Mouse (Mus musculus): ENCODE measurements around the gene Evx2. TPM values are rescaled to one million over a fixed set of nuclear protein-coding genes. Genes with fewer than 3 reads are reported as not detected.

Evx2 gene
- total RNA-seq (2023), result not detected in 4 replicates

DNA sequence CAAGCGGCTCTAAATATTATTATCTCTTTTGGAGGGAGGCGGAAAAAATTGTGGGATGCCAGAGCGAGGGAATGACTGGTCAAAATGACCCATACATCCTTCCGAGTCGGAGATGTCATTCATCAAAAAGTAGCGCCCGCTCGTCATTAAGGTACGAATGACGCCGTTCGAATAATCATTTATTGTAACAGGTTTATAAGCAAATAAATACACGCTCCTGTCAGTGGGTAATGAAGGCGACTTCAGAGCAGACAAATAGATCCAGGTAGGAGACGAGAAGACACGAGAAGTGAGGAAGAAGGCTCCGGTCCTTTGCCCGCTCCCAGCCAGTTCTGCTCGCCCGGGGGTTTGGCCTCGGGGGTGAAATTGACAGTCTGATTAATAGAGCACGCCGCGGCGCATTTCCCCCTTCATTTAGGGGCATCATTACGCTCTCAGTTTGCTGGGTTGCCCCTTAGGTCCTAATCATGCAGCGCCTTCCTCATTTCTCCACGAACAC, at the start of gene Evx2:
Evx2 (minus strand) TSS at position 51 of the 499 bp plus-strand sequence.

GRCm38 (mm10) chr2:74704393-74704998, 45.1 kb upstream of the Evx2 start, which contains the start of gene Hoxd8:
Gene Hoxd8, plus strand, starts transcription at chr2:74704615.

DNA sequence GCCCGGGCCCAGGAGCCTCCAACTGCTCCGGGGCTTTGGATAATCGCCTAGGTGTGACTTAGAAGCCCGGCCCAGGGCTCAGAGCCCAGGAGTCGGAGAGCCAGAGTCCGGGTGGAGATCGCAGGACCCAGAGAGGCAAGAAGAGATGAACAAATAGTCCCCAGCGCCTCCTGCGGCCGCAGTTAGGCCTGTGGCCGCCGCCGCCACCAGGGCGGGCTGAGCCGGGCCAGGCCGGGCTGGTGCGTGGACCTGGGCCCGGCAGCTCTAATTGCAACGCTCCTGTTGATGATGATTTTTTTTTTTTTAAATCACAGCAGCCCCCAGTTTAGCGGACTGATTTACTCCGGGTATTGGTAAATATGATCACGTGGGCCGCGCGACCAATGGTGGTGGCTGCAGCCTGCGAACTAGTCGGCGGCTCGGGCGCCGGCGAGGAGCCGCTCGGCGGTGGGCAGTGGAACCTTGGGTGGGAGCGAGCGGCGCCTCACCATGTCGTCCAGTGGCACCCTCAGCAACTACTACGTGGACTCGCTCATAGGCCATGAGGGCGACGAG, 38.3 kb upstream of the Evx2 start, which contains the start of gene Hoxd9:
Hoxd9 (plus strand) TSS at position 161 of the 555 bp plus-strand sequence.

DNA sequence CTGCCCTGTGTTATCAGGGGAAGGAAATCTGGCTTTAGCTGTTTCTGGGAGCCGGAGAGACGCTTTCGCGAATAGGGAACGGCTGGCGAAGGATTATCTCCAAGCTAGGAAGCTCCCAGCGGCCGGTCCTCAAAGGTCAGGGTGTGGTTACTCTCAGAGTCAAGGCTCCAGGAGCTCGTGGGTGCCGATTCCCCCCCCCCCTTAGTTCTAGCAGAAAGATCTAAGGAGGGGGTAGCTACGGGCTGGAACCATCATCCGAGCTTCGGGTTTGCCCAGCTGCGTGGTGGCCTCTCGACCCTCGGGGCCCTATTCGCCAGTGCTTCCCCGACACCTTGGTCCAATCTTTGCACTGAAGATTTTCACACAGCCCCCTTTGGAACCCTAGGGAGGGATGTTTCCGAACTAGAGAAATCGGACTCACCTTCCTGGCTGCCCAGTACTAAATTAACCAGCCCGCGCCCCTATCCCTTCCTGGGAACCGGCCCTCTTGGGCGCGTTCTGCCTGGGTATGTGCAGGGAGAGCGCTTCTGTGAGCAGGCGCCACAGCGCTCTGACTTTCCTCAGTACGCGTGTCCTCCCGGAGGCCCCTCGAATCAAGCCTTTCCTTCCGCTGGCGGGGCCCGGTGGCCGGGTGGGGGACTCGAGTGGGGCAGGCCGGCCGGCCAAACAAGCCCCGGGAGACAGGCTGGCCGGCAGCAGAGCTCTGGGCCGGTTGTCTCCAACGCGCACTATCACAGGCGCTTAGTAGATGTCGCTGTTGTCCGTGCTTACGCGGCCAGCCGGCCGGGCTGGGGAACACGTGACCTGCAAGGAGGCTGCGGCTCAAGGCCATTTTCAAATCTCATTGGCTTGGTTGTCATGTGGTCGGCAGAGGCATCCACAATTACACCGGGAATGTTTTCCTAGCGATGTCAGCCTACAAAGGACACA, 31.9 kb upstream of the Evx2 start, which contains the start of gene Hoxd10:
Hoxd10 (plus strand) TSS at position 903 of the 930 bp plus-strand sequence.

DNA sequence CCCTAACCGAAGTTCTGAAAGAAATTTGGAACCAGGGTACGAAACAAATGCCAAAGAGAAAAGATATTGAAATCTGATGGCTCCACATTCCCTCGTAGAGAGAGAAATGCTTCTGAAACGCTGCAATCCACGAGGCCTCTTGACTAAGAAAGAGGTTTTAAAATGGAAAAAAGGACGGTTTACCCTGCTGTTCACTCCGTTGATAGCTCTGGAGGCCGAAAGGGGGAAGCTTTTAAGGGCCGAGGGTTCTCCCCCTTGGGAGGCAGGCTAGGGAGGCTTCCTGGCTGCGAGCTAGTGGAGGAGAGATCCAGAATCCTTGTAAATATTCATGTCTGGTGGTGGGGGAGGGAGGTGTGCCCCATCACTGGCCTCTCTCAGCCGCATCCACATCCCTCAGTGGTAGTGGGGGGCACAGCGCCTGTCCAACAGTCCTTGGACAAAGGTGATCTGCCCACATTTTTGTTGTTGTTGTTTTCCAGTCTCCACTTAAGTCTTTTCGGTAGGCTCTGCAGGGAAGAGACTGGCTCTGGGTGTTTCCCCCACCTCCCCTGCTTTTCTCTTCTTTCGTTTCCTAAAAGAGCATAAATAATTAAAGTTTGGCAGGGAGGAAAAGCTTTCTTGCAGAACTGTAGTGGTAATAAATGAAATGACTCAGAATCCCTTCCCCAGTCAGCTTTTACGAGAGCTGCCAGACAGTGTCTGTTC, 19.7 kb upstream of the Evx2 start, which contains the start of gene Hoxd11:
Hoxd11 (plus strand) TSS at position 667 of the 705 bp plus-strand sequence.

GRCm38 (mm10) chr2:74674881-74675665, 15.7 kb upstream of the Evx2 start, which contains the start of gene Hoxd12:
Gene Hoxd12, plus strand, starts transcription at chr2:74675013.

DNA sequence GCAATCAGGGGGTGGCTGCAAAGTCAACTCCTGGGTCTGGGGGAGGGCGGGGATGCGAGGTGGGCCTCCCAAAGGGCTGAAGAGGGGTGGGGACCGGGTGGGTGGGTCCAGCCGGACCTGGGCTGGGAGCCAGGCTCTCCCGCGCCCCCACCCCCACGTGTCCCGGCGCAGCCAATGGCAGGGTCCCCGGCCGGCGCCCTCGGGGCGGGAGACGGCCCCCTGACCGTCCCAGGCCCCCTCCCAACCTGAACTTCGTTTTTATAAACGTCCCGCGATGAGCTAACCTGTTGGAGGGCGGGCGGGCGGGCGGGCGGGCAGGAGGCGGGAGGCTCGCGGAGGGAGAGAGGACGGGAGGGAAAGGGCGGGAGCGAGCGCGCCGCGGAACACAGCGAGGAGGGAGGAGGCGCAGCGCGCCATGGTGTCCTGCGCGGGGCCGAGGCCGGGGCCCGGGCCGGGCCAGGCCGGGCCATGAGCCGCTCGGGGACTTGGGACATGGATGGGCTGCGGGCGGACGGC, 8.5 kb upstream of the Evx2 start, which contains the start of gene Hoxd13:
Hoxd13 (plus strand) TSS at position 469 of the 516 bp plus-strand sequence.

Other genes starting within 250 kb of the Evx2 start
- gene Lnpk, start 80.1 kb downstream of the Evx2 start, total RNA-seq (2023), result 29.2 to 37.0 TPM (median 30.4 TPM) in 4 replicates
- not detected in 4 replicates for gene Hoxd13, start 8.8 kb upstream of the Evx2 start, total RNA-seq (2023)
- gene Hoxd12, start 15.5 kb upstream of the Evx2 start, total RNA-seq (2023), result not detected in 4 replicates
- not detected in 4 replicates for gene Hoxd11, start 20.0 kb upstream of the Evx2 start, total RNA-seq (2023)
- gene Hoxd10, start 32.4 kb upstream of the Evx2 start, total RNA-seq (2023), result not detected in 4 replicates
- gene Hoxd9, start 38.2 kb upstream of the Evx2 start, total RNA-seq (2023), result not detected in 4 replicates
- not detected in 4 replicates for gene Hoxd8, start 45.1 kb upstream of the Evx2 start, total RNA-seq (2023)
- not detected in 4 replicates for gene Hoxd3, start 52.4 kb upstream of the Evx2 start, total RNA-seq (2023)
- gene Hoxd4, start 52.4 kb upstream of the Evx2 start, total RNA-seq (2023), result not detected in 4 replicates
- not detected in 4 replicates for gene Gm28230, start 67.2 kb upstream of the Evx2 start, total RNA-seq (2023)
- not detected in 4 replicates for gene Hoxd1, start 103.4 kb upstream of the Evx2 start, total RNA-seq (2023)
- gene Mtx2, start 166.2 kb upstream of the Evx2 start, total RNA-seq (2023), result 18.7 to 26.4 TPM (median 21.4 TPM) in 4 replicates

Data from B cell, adult 62 days (primary cell).